Mouse (Mus musculus): Measurements from ENCODE around the gene Ppp1r12a. TPM values are rescaled to one million over a fixed set of nuclear protein-coding genes. Genes with fewer than 3 reads are reported as not detected.
A peak's percentile ranks its signal among the peaks of the same experiment; 100 is the strongest.

Gene Ppp1r12a
- 107 and 108 TPM in 2 replicates for polyA plus RNA-seq (2015; fragmentation: Nextera tagmentation; extraction: Ambion mirVana)

GRCm38 (mm10) chr10:108161261-108162256 lies at the start of gene Ppp1r12a:
Gene Ppp1r12a (plus strand): TSS chr10:108162193.
- under 1% methylated on average over 63 of the region's 89 CpGs for WGBS
- Histone ChIP-seq H3K4me3 (replicated peaks) (peak within 1 kb of the TSS; percentile 99), H3K9ac (peak within 1 kb of the TSS; percentile 96), H3K27me3 (replicated peaks) (no peaks in the 10 kb centered on the region), H3K36me3 (no peaks in the 10 kb centered on the region), H3K4me1 (peaks cover 10% of the 10 kb centered on the region; the same call in 1 of the 2 replicates), H3K9me3 (no peaks in the 10 kb centered on the region), H3K4me2 (peak within 1 kb of the TSS; percentile 63), H3K27ac (peak within 1 kb of the TSS; percentile 99)
- ATAC-seq (ENCODE audit: insufficient read depth, low FRiP score, low read depth): peak; percentile 96

- WGBS: 28% methylated on average over 17 of the region's 17 CpGs
- no peaks in the 10 kb centered on the region for H3K27me3 ChIP-seq (replicated peaks)
- peak overlapping the region; percentile 56 for H3K4me2 ChIP-seq
- no peaks in the 10 kb centered on the region for H3K9me3 ChIP-seq
- no peak overlapping the region for H3K27ac ChIP-seq
- 0 out of 2 replicates have a peak, but pooled peaks cover 3% of the 10 kb centered on the region for H3K4me1 ChIP-seq
- ATAC-seq (ENCODE audit: insufficient read depth, low FRiP score, low read depth): peak; percentile 89
- peak overlapping the region; percentile 32 for H3K4me3 ChIP-seq (replicated peaks)
- no peaks in the 10 kb centered on the region for H3K36me3 ChIP-seq
- H3K9ac ChIP-seq: no peak overlapping the region
Observed at GRCm38 (mm10) chr10:108113361-108114237, 48.4 kb upstream of the Ppp1r12a start.

- H3K9ac ChIP-seq: no peak overlapping the region
- H3K27ac ChIP-seq: no peak overlapping the region
- H3K27me3 ChIP-seq (replicated peaks): no peaks in the 10 kb centered on the region
- ATAC-seq (ENCODE audit: insufficient read depth, low FRiP score, low read depth): no peak
- H3K4me3 ChIP-seq (replicated peaks): no peak overlapping the region
- 79% methylated on average over 13 of the region's 13 CpGs for WGBS
- no peak overlapping the region for H3K4me2 ChIP-seq
- no peaks in the 10 kb centered on the region for H3K9me3 ChIP-seq
- no peaks in the 10 kb centered on the region for H3K4me1 ChIP-seq
- H3K36me3 ChIP-seq: no peaks in the 10 kb centered on the region
Observed at GRCm38 (mm10) chr10:108118200-108119163, 43.5 kb upstream of the Ppp1r12a start.

- no peak overlapping the region for H3K4me3 ChIP-seq (replicated peaks)
- no peaks in the 10 kb centered on the region for H3K27me3 ChIP-seq (replicated peaks)
- H3K27ac ChIP-seq: no peak overlapping the region
- ATAC-seq (ENCODE audit: insufficient read depth, low FRiP score, low read depth): no peak
- H3K4me2 ChIP-seq: no peak overlapping the region
- H3K36me3 ChIP-seq: no peaks in the 10 kb centered on the region
- WGBS: 52% methylated on average over 1 of the region's 1 CpGs
- no peaks in the 10 kb centered on the region for H3K9me3 ChIP-seq
- no peak overlapping the region for H3K9ac ChIP-seq
- no peaks in the 10 kb centered on the region for H3K4me1 ChIP-seq
Observed at GRCm38 (mm10) chr10:108119416-108119815, 42.6 kb upstream of the Ppp1r12a start.

GRCm38 (mm10) chr10:108124934-108125599 lies 36.9 kb upstream of the Ppp1r12a start:
- H3K9ac ChIP-seq: no peak overlapping the region
- no peaks in the 10 kb centered on the region for H3K27me3 ChIP-seq (replicated peaks)
- 78% methylated on average over 3 of the region's 3 CpGs for WGBS
- H3K36me3 ChIP-seq: no peaks in the 10 kb centered on the region
- no peaks in the 10 kb centered on the region for H3K4me1 ChIP-seq
- H3K9me3 ChIP-seq: no peaks in the 10 kb centered on the region
- H3K4me2 ChIP-seq: no peak overlapping the region
- no peak overlapping the region for H3K27ac ChIP-seq
- ATAC-seq (ENCODE audit: insufficient read depth, low FRiP score, low read depth): no peak
- no peak overlapping the region for H3K4me3 ChIP-seq (replicated peaks)

- Histone ChIP-seq H3K9me3 (no peaks in the 10 kb centered on the region), H3K27me3 (replicated peaks) (no peaks in the 10 kb centered on the region), H3K4me2 (no peak overlapping the region), H3K4me3 (replicated peaks) (no peak overlapping the region), H3K27ac (no peak overlapping the region), H3K36me3 (no peaks in the 10 kb centered on the region), H3K9ac (no peak overlapping the region), H3K4me1 (no peaks in the 10 kb centered on the region)
- no peak for ATAC-seq (ENCODE audit: insufficient read depth, low FRiP score, low read depth)
- 91% methylated on average over 3 of the region's 3 CpGs for WGBS
Observed at GRCm38 (mm10) chr10:108129167-108129566, 32.8 kb upstream of the Ppp1r12a start.

GRCm38 (mm10) chr10:108131858-108132257 lies 30.1 kb upstream of the Ppp1r12a start:
- Histone ChIP-seq H3K9me3 (no peaks in the 10 kb centered on the region), H3K4me1 (no peaks in the 10 kb centered on the region), H3K4me2 (no peak overlapping the region), H3K9ac (no peak overlapping the region), H3K4me3 (replicated peaks) (no peak overlapping the region), H3K36me3 (no peaks in the 10 kb centered on the region), H3K27me3 (replicated peaks) (no peaks in the 10 kb centered on the region), H3K27ac (no peak overlapping the region)
- no peak for ATAC-seq (ENCODE audit: insufficient read depth, low FRiP score, low read depth)
- 45% methylated on average over 6 of the region's 6 CpGs for WGBS

GRCm38 (mm10) chr10:108133253-108133652 lies 28.7 kb upstream of the Ppp1r12a start:
- Histone ChIP-seq H3K9ac (no peak overlapping the region), H3K27ac (no peak overlapping the region), H3K4me2 (no peak overlapping the region), H3K9me3 (no peaks in the 10 kb centered on the region), H3K36me3 (no peaks in the 10 kb centered on the region), H3K27me3 (replicated peaks) (no peaks in the 10 kb centered on the region), H3K4me1 (no peaks in the 10 kb centered on the region), H3K4me3 (replicated peaks) (no peak overlapping the region)
- no peak for ATAC-seq (ENCODE audit: insufficient read depth, low FRiP score, low read depth)
- WGBS: 88% methylated on average over 6 of the region's 6 CpGs

- no peak for ATAC-seq (ENCODE audit: insufficient read depth, low FRiP score, low read depth)
- Histone ChIP-seq H3K36me3 (no peaks in the 10 kb centered on the region), H3K4me2 (no peak overlapping the region), H3K4me1 (no peaks in the 10 kb centered on the region), H3K27ac (no peak overlapping the region), H3K4me3 (replicated peaks) (no peak overlapping the region), H3K27me3 (replicated peaks) (no peaks in the 10 kb centered on the region), H3K9ac (no peak overlapping the region), H3K9me3 (no peaks in the 10 kb centered on the region)
- 69% methylated on average over 5 of the region's 5 CpGs for WGBS
Observed at GRCm38 (mm10) chr10:108133745-108134144, 28.2 kb upstream of the Ppp1r12a start.

- 88% methylated on average over 5 of the region's 5 CpGs for WGBS
- Histone ChIP-seq H3K4me1 (no peaks in the 10 kb centered on the region), H3K4me2 (no peak overlapping the region), H3K4me3 (replicated peaks) (no peak overlapping the region), H3K36me3 (no peaks in the 10 kb centered on the region), H3K27ac (no peak overlapping the region), H3K9ac (no peak overlapping the region), H3K9me3 (no peaks in the 10 kb centered on the region), H3K27me3 (replicated peaks) (no peaks in the 10 kb centered on the region)
- ATAC-seq (ENCODE audit: insufficient read depth, low FRiP score, low read depth): no peak
Observed at GRCm38 (mm10) chr10:108138347-108138746, 23.6 kb upstream of the Ppp1r12a start.
